ENCODE assay signal across 8 mouse cellular contexts in the genomic region with DNA sequence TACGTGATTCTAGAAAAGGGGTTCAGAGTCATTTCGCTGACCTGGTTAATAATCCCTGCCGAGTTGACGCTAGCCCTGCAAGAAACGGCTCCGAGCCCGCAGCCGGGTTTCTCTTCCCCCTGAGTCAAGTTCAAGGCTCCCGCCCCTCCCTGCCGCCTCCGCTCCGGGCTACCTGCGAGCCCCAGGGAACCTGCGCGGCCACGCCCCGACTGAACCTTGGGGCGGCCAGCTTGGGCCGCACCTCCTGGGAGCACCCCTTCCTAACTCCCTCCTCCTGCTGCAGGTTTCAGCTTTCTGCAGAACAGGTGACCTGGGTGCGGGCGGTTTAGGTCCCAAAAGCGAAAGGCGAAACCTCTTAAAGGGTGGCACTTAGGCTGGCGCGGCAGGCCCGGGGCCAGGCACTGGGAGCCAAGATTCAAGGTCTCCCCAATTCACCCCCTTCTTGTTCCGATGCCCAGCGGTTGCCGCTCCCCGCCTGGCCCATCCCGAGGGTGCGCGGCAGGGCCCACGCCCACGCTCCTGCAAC. TPM values are rescaled to one million over a fixed set of nuclear protein-coding genes. Genes with fewer than 3 reads are reported as not detected.
DNase-seq lines count a peak whose midpoint lies in the region; ATAC-seq lines count a peak whose summit lies in the region.

No protein-coding gene starts in this region.

- peak; percentile 72 for ATAC-seq in erythroblast, adult 5-6 weeks (replicated peaks; ENCODE audit: low FRiP score, poor library complexity, severe bottlenecking)
- peak; percentile 88 for ATAC-seq in intestine, embryonic 15.5 days
- ATAC-seq in liver, embryonic 16.5 days (ENCODE audit: low read depth), result peak; percentile 44
- no peak for ATAC-seq in neural tube, embryonic 11.5 days (ENCODE audit: insufficient read depth, low FRiP score, low TSS enrichment)

- no peaks in the 10 kb centered on the region for H3K9me3 ChIP-seq in intestine, embryonic 15.5 days
- H3K9me3 ChIP-seq in liver, embryonic 16.5 days (replicated peaks; ENCODE audit: control insufficient read depth, low read length), result no peaks in the 10 kb centered on the region
- no peaks in the 10 kb centered on the region for H3K9me3 ChIP-seq in neural tube, embryonic 11.5 days (ENCODE audit: control insufficient read depth, low read length)

- DNase-seq in adrenal gland, adult (ENCODE audit: inconsistent age in 2 of 2, low spot score in 1 of 2), result peak; percentile 13 to 62
- no peak for DNase-seq in adrenal gland, adult 8-10 months
- peak; percentile 43 for DNase-seq in adrenal gland, postnatal 14 days
- DNase-seq in neural tube, embryonic 11.5 days (ENCODE audit: low spot score), result peak; percentile 23
- DNase-seq in thymus, postnatal 14 days, result peak; percentile 88

- no peaks in the 10 kb centered on the region for H3K36me3 ChIP-seq in intestine, embryonic 15.5 days
- no peaks in the 10 kb centered on the region for H3K36me3 ChIP-seq in liver, embryonic 16.5 days (ENCODE audit: control insufficient read depth, insufficient read depth)
- H3K36me3 ChIP-seq in neural tube, embryonic 11.5 days (ENCODE audit: control insufficient read depth, insufficient read depth, low read length), result no peaks in the 10 kb centered on the region

- peak overlapping the region; percentile 70 for H3K4me3 ChIP-seq in intestine, embryonic 15.5 days (replicated peaks)
- H3K4me3 ChIP-seq in liver, embryonic 16.5 days (ENCODE audit: low read depth, low read length), result peak overlapping the region; percentile 73
- H3K4me3 ChIP-seq in neural tube, embryonic 11.5 days (ENCODE audit: low read depth, low read length), result peak overlapping the region; percentile 68

- H3K9ac ChIP-seq in intestine, embryonic 15.5 days, result peak overlapping the region; percentile 54
- peak overlapping the region; percentile 68 for H3K9ac ChIP-seq in liver, embryonic 16.5 days (ENCODE audit: low read depth, low read length)
- H3K9ac ChIP-seq in neural tube, embryonic 11.5 days (ENCODE audit: low read length), result peak overlapping the region; percentile 56

- peaks cover 5% of the 10 kb centered on the region; the same call in 1 of the 2 replicates for H3K27me3 ChIP-seq in intestine, embryonic 15.5 days (replicated peaks)
- peaks cover 14% of the 10 kb centered on the region for H3K27me3 ChIP-seq in liver, embryonic 16.5 days (ENCODE audit: control insufficient read depth, insufficient read depth, low read depth, low read length)
- peaks cover 33% of the 10 kb centered on the region for H3K27me3 ChIP-seq in neural tube, embryonic 11.5 days (ENCODE audit: control insufficient read depth, insufficient read depth, low read length)

- peaks cover 10% of the 10 kb centered on the region for H3K4me1 ChIP-seq in intestine, embryonic 15.5 days (replicated peaks)
- peaks cover 34% of the 10 kb centered on the region for H3K4me1 ChIP-seq in liver, embryonic 16.5 days (ENCODE audit: control insufficient read depth, low read depth, low read length)
- H3K4me1 ChIP-seq in neural tube, embryonic 11.5 days (ENCODE audit: control insufficient read depth, insufficient read depth, low read length), result peaks cover 6% of the 10 kb centered on the region; the same call in 1 of the 2 replicates

- 1% methylated on average over 34 of the region's 35 CpGs for WGBS in intestine, embryonic 15.5 days
- under 1% methylated on average over 35 of the region's 35 CpGs for WGBS in liver, embryonic 16.5 days (ENCODE audit: insufficient replicate concordance)
- under 1% methylated on average over 35 of the region's 35 CpGs for whole genome bisulfite sequencing in neural tube, embryonic 11.5 days

- H3K4me2 ChIP-seq in intestine, embryonic 15.5 days (replicated peaks), result peak overlapping the region; percentile 100
- peak overlapping the region; percentile 94 for H3K4me2 ChIP-seq in liver, embryonic 16.5 days (ENCODE audit: low read depth, low read length)
- H3K4me2 ChIP-seq in neural tube, embryonic 11.5 days (ENCODE audit: low read depth), result peak overlapping the region; percentile 98

- H3K27ac ChIP-seq in intestine, embryonic 15.5 days, result peak overlapping the region; percentile 40; the same call in 1 of the 2 replicates
- peak overlapping the region; percentile 50 for H3K27ac ChIP-seq in liver, embryonic 16.5 days (ENCODE audit: low read length)
- H3K27ac ChIP-seq in neural tube, embryonic 11.5 days (ENCODE audit: low read depth, low read length), result no peak overlapping the region

RNA-seq across cellular contexts. Expression of gene Myb, which starts 1.8 kb away (rescaled TPM):
- not detected for total RNA-seq in adrenal gland, adult 8-10 months (2022)
- 2.2 and 2.5 TPM in 2 replicates for total RNA-seq in adrenal gland, postnatal 14 days (2021)
- 83.8 and 109 TPM in 2 replicates for total RNA-seq in erythroblast, adult 5-6 weeks (2015; ENCODE audit: low replicate concordance)
- total RNA-seq in erythroblast, adult 5-6 weeks (2017; ENCODE audit: low replicate concordance), result 51.7 and 65.7 TPM in 2 replicates
- polyA plus RNA-seq in intestine, embryonic 15.5 days (2015; fragmentation: Nextera tagmentation; extraction: Ambion mirVana), result 6.3 and 6.4 TPM in 2 replicates
- polyA plus RNA-seq in liver, embryonic 16.5 days (2015; fragmentation: Nextera tagmentation; extraction: Ambion mirVana), result 7.7 and 8.8 TPM in 2 replicates
- 4.4 and 4.6 TPM in 2 replicates for polyA plus RNA-seq in neural tube, embryonic 11.5 days (2014; fragmentation: Nextera tagmentation; extraction: Ambion mirVana)

Comparison
In these comparisons a context has a peak if more than half of its experiments do, and no peak if none do; other contexts are left out.
1. RNA of gene Myb, which starts 1.8 kb away (total RNA-seq): 51.7 to 109 TPM in erythroblast, adult 5-6 weeks; 2.2 to 2.5 TPM in adrenal gland, postnatal 14 days and not detected in adrenal gland, adult 8-10 months; every median in the first group is over 10 times any median in the second.
2. Peak in every context shown above with its lines, with median percentiles within 50 percentile points of each other: H3K4me2 ChIP-seq, H3K4me3 ChIP-seq and H3K9ac ChIP-seq.